Mouse (Mus musculus): ENCODE results near the gene Zfp385a. TPM values are rescaled to one million over a fixed set of nuclear protein-coding genes. Genes with fewer than 3 reads are reported as not detected.
A peak's percentile ranks its signal among the peaks of the same experiment; 100 is the strongest.

Gene Zfp385a
- polyA plus RNA-seq (2021) = 22.9 TPM

GRCm38 (mm10) chr15:103339961-103340337 lies at the start of gene Zfp385a:
Zfp385a (minus strand) TSS chr15:103340093.
- DNase-seq (ENCODE audit: low read depth, low spot score) = no peak
- ChIA-PET POLR2A (no interaction called here), CTCF (interaction anchor here (0.9 to 4.0 kb wide), 6 partner anchors 16 to 53 kb away, joined by 3 to 22 read pairs (median 4); no protein-coding TSS in a partner anchor)
- no peak for TF ChIP-seq CTCF (IDR thresholded peaks at IDR 0.05)
- no peaks in the 10 kb centered on the region for H3K27me3 ChIP-seq
- in situ Hi-C loops (cut with MboI; ENCODE audit: low pct_unique_long_range_greater_than_20kb) = no loop called here
- ATAC-seq = peak; percentile 52

- ChIA-PET POLR2A (no interaction called here), CTCF (interaction anchor here (0.9 to 2.7 kb wide), 19 partner anchors 8 to 65 kb away, joined by 3 to 22 read pairs (median 5); partner anchors contain the start of gene Itga5)
- peak; percentile 80 for TF ChIP-seq CTCF (IDR thresholded peaks at IDR 0.05)
- no peak for DNase-seq (ENCODE audit: low read depth, low spot score)
- in situ Hi-C loops (cut with MboI; ENCODE audit: low pct_unique_long_range_greater_than_20kb) = loop anchor here (5.0 kb wide), 1 partner anchor 36 kb away; no protein-coding TSS in a partner anchor
- H3K27me3 ChIP-seq = no peaks in the 10 kb centered on the region
- ATAC-seq = peak; percentile 56
These were observed 48.8 kb upstream of the Zfp385a start for GRCm38 (mm10) chr15:103388556-103389145.

GRCm38 (mm10) chr15:103383771-103384488 lies 44.0 kb upstream of the Zfp385a start:
- in situ Hi-C loops (cut with MboI; ENCODE audit: low pct_unique_long_range_greater_than_20kb) = loop anchor here (5.0 kb wide), 1 partner anchor 93 kb away; no protein-coding TSS in a partner anchor
- CTCF ChIA-PET = interaction anchor here (0.8 to 1.6 kb wide), 4 partner anchors 27 to 59 kb away, joined by 3 to 5 read pairs (median 4); no protein-coding TSS in a partner anchor
- DNase-seq (ENCODE audit: low read depth, low spot score) (no peak), ATAC-seq (no peak)
- H3K27me3 ChIP-seq = no peaks in the 10 kb centered on the region
- POLR2A ChIA-PET = no interaction called here
- TF ChIP-seq CTCF (IDR thresholded peaks at IDR 0.05) = no peak

- ChIA-PET POLR2A (interaction anchor here (0.6 kb wide), 1 partner anchor 122 kb away, joined by 3 read pairs; no protein-coding TSS in a partner anchor), CTCF (interaction anchor here (0.8 to 1.6 kb wide), 5 partner anchors 26 to 58 kb away, joined by 3 to 5 read pairs (median 4); no protein-coding TSS in a partner anchor)
- no peaks in the 10 kb centered on the region for H3K27me3 ChIP-seq
- DNase-seq (ENCODE audit: low read depth, low spot score) (no peak), ATAC-seq (no peak)
- in situ Hi-C loops (cut with MboI; ENCODE audit: low pct_unique_long_range_greater_than_20kb) = loop anchor here (5.0 kb wide), 1 partner anchor 94 kb away; no protein-coding TSS in a partner anchor
- TF ChIP-seq CTCF (IDR thresholded peaks at IDR 0.05) = no peak
These were observed 43.0 kb upstream of the Zfp385a start for GRCm38 (mm10) chr15:103382795-103383406.

- ChIA-PET CTCF (interaction anchor here (1.0 to 2.2 kb wide), 5 partner anchors 18 to 58 kb away, joined by 3 to 6 read pairs (median 4); no protein-coding TSS in a partner anchor), POLR2A (interaction anchor here (0.6 kb wide), 1 partner anchor 121 kb away, joined by 3 read pairs; no protein-coding TSS in a partner anchor)
- in situ Hi-C loops (cut with MboI; ENCODE audit: low pct_unique_long_range_greater_than_20kb) = loop anchor here (5.0 kb wide), 1 partner anchor 95 kb away; no protein-coding TSS in a partner anchor
- no peaks in the 10 kb centered on the region for H3K27me3 ChIP-seq
- no peak for TF ChIP-seq CTCF (IDR thresholded peaks at IDR 0.05)
- ATAC-seq (no peak), DNase-seq (ENCODE audit: low read depth, low spot score) (no peak)
These were observed 42.2 kb upstream of the Zfp385a start for GRCm38 (mm10) chr15:103382075-103382474.

- H3K27me3 ChIP-seq = no peaks in the 10 kb centered on the region
- ATAC-seq = no peak
- TF ChIP-seq CTCF (IDR thresholded peaks at IDR 0.05) = no peak
- ChIA-PET POLR2A (interaction anchor here (2.3 kb wide), 1 partner anchor 12 kb away, joined by 7 read pairs; the partner anchor contains the start of gene Itga5), CTCF (interaction anchor here (0.7 kb wide), 1 partner anchor 9 kb away, joined by 5 read pairs; no protein-coding TSS in a partner anchor)
- no peak for DNase-seq (ENCODE audit: low read depth, low spot score)
- in situ Hi-C loops (cut with MboI; ENCODE audit: low pct_unique_long_range_greater_than_20kb) = no loop called here
These were observed 38.9 kb upstream of the Zfp385a start for GRCm38 (mm10) chr15:103378665-103379356.

- no peaks in the 10 kb centered on the region for H3K27me3 ChIP-seq
- no peak for TF ChIP-seq CTCF (IDR thresholded peaks at IDR 0.05)
- CTCF ChIA-PET = interaction anchor here (0.7 to 1.7 kb wide), 5 partner anchors 10 to 23 kb away, joined by 3 to 9 read pairs (median 5); partner anchors contain the start of gene Itga5
- no peak for DNase-seq (ENCODE audit: low read depth, low spot score)
- POLR2A ChIA-PET = interaction anchor here (2.3 kb wide), 1 partner anchor 12 kb away, joined by 7 read pairs; the partner anchor contains the start of gene Itga5
- in situ Hi-C loops (cut with MboI; ENCODE audit: low pct_unique_long_range_greater_than_20kb) = no loop called here
- ATAC-seq = peak; percentile 60
These were observed 38.1 kb upstream of the Zfp385a start for GRCm38 (mm10) chr15:103377752-103378664.

GRCm38 (mm10) chr15:103376837-103377269 lies 37.0 kb upstream of the Zfp385a start:
- ChIA-PET POLR2A (interaction anchor here (0.7 kb wide), 2 partner anchors 49 to 242 kb away, joined by 3 to 4 read pairs; no protein-coding TSS in a partner anchor), CTCF (interaction anchor here (1.1 to 1.7 kb wide), 4 partner anchors 10 to 22 kb away, joined by 3 to 9 read pairs (median 4); partner anchors contain the start of gene Itga5)
- no peak for DNase-seq (ENCODE audit: low read depth, low spot score)
- H3K27me3 ChIP-seq = no peaks in the 10 kb centered on the region
- TF ChIP-seq CTCF (IDR thresholded peaks at IDR 0.05) = no peak
- ATAC-seq = no peak
- in situ Hi-C loops (cut with MboI; ENCODE audit: low pct_unique_long_range_greater_than_20kb) = no loop called here
